Mouse (Mus musculus) heart, embryonic 16.5 days (tissue): ENCODE data around the gene Vti1a. TPM values are rescaled to one million over a fixed set of nuclear protein-coding genes. Genes with fewer than 3 reads are reported as not detected.

Experiments
- ATAC-seq: fragments of 200-750 bp; cut with Nextera tagmentation; replicated peaks from 2 replicates; pipeline ENCODE4 v1.8.0; 2017; ENCODE audit warnings: moderate number of reproducible peaks; ENCODE audit not compliant: insufficient read depth, low FRiP score; ENCODE audit errors: extremely low read depth
- H3K27ac ChIP-seq: fragments of 300-500 bp; sonication (generic); 2 replicates; pipeline ENCODE4 v1.5.1; 2014; ENCODE audit warnings: mild to moderate bottlenecking, low read length, control low read depth, moderate library complexity
- H3K27me3 ChIP-seq: fragments of 300-500 bp; sonication (generic); 2 replicates; pipeline ENCODE4 v1.6.1; 2014; ENCODE audit warnings: low read length, mixed read lengths; ENCODE audit not compliant: control insufficient read depth, insufficient read depth
- H3K36me3 ChIP-seq: fragments of 300-500 bp; sonication (generic); 2 replicates; pipeline ENCODE4 v1.6.1; 2014; ENCODE audit not compliant: control insufficient read depth, insufficient read depth
- H3K4me1 ChIP-seq: fragments of 300-500 bp; sonication (generic); 2 replicates; pipeline ENCODE4 v1.6.1; 2014; ENCODE audit warnings: low read length, mixed read lengths; ENCODE audit not compliant: control insufficient read depth, insufficient read depth
- H3K4me2 ChIP-seq: fragments of 300-500 bp; sonication (generic); 2 replicates; pipeline ENCODE4 v1.6.1; 2014; ENCODE audit warnings: low read depth, mild to moderate bottlenecking, control low read depth, low read length
- H3K4me3 ChIP-seq: fragments of 300-500 bp; sonication (generic); 2 replicates; pipeline ENCODE4 v1.5.1; 2014; ENCODE audit warnings: mild to moderate bottlenecking, control low read depth, low read length
- H3K9ac ChIP-seq: fragments of 300-500 bp; sonication (generic); 2 replicates; pipeline ENCODE4 v1.6.1; 2014; ENCODE audit warnings: low read length, control low read depth
- H3K9me3 ChIP-seq: fragments of 300-500 bp; sonication (generic); replicated peaks from 2 replicates; pipeline ENCODE4 v1.6.1; 2016; ENCODE audit warnings: low read length; ENCODE audit not compliant: control insufficient read depth
- WGBS: fragments of 180-500 bp; shearing (Covaris S2); extraction: QIAGEN DNeasy Blood & Tissue Kit; methylation state at CpG from one replicate; pipeline ENCODE4 v1.1.7; 2014; 5-methylcytosine and 5-hydroxymethylcytosine counted together
- polyA plus RNA-seq: library from polyadenylated mRNA; unstranded; fragments of >200 nt; fragmentation: Nextera tagmentation; extraction: Ambion mirVana; gene quantifications from 2 replicates; pipeline ENCODE4 v1.2.1, GENCODE M21; 2015

Vti1a gene
- polyA plus RNA-seq = 16.6 and 17.6 TPM in 2 replicates

DNA sequence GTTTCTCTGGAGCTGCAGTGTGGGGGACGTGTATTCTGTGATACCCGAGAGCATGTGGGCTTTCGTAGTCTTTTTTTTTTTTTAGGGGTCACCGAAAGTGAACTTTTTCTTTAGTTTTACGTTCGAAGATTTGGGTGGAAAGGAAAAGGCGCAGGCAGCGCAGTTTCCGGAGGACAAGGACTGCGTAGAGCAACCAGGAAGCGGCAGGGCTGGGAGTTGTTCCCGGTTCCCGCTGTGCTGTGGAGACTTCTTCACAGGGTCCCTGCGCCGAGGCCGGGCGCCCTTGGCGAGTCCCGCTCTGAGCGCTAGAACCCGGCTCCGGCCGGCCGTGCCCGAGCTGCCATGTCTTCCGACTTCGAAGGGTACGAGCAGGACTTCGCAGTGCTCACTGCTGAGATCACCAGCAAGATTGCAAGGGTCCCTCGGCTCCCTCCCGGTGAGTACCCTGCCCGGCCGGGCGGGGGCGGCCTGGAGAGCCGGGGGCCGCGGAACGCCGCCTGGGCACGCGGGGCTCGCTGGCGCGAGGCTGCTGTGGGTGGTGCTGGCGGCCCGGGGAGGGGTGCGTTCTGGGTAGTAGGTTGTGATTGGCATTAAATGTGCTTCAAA lies at the start of gene Vti1a:
Gene Vti1a, plus strand, starts transcription at position 187 of the 606 bp plus-strand sequence.
- peak; percentile 89 for ATAC-seq
- WGBS = under 1% methylated on average over 48 of the region's 48 CpGs
- no peaks in the 10 kb centered on the region for H3K27me3 ChIP-seq

DNA sequence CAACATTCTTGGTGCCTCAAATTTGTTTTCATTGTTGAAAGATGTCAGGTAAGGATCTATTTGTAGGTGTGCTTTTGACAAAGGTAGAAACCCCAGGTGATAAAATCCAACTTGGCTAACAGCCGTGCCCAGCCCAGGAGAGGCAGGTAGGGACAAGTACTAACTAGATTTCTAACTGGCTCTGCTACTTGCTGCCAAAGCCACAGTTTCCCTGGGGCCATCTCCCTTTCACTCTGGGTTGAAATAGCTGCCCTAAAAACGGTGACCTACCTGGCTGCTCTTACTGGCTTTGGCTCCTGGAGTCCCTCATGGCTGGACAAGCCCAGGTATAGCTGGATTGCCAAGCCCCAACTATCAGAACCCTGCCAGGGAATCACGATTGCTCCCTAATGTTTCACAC lies 49.3 kb upstream of the Vti1a start:
- no peak for ATAC-seq
- no peak overlapping the region for H3K4me2 ChIP-seq
- no peaks in the 10 kb centered on the region for H3K27me3 ChIP-seq
- no peaks in the 10 kb centered on the region for H3K9me3 ChIP-seq
- no peak overlapping the region for H3K9ac ChIP-seq
- no peak overlapping the region for H3K4me3 ChIP-seq
- peaks cover 6% of the 10 kb centered on the region for H3K4me1 ChIP-seq
- H3K36me3 ChIP-seq = peaks cover 10% of the 10 kb centered on the region; the same call in 1 of the 2 replicates
- 82% methylated on average over 3 of the region's 3 CpGs for WGBS
- H3K27ac ChIP-seq = no peak overlapping the region

More for the DNA sequence above, at the start of gene Vti1a:
- Histone ChIP-seq H3K4me1 (peaks cover 23% of the 10 kb centered on the region), H3K9ac (peak within 1 kb of the TSS; percentile 92), H3K27ac (peak within 1 kb of the TSS; percentile 88), H3K9me3 (no peaks in the 10 kb centered on the region), H3K36me3 (peaks cover 7% of the 10 kb centered on the region), H3K4me2 (peak within 1 kb of the TSS; percentile 97), H3K4me3 (peak within 1 kb of the TSS; percentile 74)

DNA sequence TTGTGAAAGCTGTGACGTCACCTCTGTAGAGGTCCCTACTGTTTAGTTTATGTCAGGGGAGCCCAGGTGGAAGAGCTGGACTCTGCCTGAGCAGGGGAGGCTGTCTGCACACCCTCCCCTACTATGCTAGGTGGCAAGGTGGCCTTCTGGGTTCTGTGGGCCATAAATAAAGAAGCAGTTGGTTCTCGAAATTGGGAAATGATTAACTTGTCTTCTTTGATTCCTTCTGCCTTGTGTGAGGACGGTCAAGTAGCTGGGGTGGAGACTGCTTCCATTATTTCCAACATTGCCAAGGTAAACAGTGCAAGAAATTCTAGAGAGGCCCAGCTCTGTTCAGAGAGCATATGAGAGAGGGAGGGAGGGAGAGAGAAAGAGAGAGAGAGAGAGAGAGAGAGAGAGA lies 47.9 kb upstream of the Vti1a start:
- H3K4me1 ChIP-seq = peaks cover 6% of the 10 kb centered on the region
- no peaks in the 10 kb centered on the region for H3K27me3 ChIP-seq
- H3K36me3 ChIP-seq = peaks cover 13% of the 10 kb centered on the region; the same call in 1 of the 2 replicates
- H3K9me3 ChIP-seq = no peaks in the 10 kb centered on the region
- H3K4me3 ChIP-seq = no peak overlapping the region
- no peak overlapping the region for H3K27ac ChIP-seq
- H3K4me2 ChIP-seq = no peak overlapping the region
- ATAC-seq = no peak
- 63% methylated on average over 3 of the region's 3 CpGs for WGBS
- H3K9ac ChIP-seq = no peak overlapping the region

DNA sequence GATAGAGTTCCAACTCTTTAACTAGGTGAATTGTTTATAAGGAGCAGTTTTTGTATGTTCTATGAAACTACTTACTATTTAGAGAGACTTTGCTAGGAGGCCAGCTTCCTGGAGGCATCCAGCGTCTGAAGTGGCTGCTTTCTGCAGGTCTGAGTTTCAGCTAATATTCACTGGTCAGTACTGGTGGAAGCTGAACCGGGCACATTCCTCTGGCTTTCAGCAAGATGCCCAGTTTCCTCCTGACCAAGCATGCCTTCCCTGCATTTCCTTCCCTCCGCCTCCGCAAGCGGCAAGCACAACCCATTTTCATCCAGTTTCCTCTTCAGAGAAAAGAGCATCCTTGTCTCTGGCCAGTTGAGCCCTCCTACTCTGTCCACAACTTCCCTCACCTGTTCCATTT lies 47.0 kb upstream of the Vti1a start:
- Histone ChIP-seq H3K36me3 (peaks cover 13% of the 10 kb centered on the region; the same call in 1 of the 2 replicates), H3K4me3 (no peak overlapping the region), H3K4me1 (peaks cover 6% of the 10 kb centered on the region), H3K9ac (no peak overlapping the region), H3K27me3 (no peaks in the 10 kb centered on the region), H3K4me2 (no peak overlapping the region), H3K9me3 (no peaks in the 10 kb centered on the region), H3K27ac (no peak overlapping the region)
- WGBS = 69% methylated on average over 5 of the region's 5 CpGs
- no peak for ATAC-seq

DNA sequence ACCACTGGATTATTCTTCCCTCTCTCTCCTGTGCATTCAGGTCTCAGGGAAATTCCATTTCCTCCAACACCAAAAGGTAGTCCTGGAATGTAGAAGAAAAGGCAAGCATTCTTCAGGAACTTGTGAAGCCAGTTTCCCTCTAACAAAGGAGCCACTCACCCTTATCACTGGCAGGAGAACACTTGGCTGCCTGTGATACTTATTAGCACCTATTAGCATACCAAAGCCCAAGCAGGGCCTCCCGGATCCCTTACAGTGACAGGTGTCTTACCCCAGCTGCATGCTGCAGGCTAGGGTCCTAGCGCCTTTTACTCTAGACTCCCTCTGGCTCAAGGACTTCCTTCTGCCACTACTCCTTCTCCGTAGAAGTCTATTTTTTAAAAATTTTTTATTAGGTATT lies 44.6 kb upstream of the Vti1a start:
- Histone ChIP-seq H3K27me3 (no peaks in the 10 kb centered on the region), H3K4me2 (no peak overlapping the region), H3K9ac (no peak overlapping the region), H3K27ac (no peak overlapping the region), H3K4me1 (peaks cover 6% of the 10 kb centered on the region), H3K4me3 (no peak overlapping the region), H3K9me3 (no peaks in the 10 kb centered on the region), H3K36me3 (peaks cover 13% of the 10 kb centered on the region; the same call in 1 of the 2 replicates)
- 58% methylated on average over 3 of the region's 3 CpGs for WGBS
- ATAC-seq = no peak

DNA sequence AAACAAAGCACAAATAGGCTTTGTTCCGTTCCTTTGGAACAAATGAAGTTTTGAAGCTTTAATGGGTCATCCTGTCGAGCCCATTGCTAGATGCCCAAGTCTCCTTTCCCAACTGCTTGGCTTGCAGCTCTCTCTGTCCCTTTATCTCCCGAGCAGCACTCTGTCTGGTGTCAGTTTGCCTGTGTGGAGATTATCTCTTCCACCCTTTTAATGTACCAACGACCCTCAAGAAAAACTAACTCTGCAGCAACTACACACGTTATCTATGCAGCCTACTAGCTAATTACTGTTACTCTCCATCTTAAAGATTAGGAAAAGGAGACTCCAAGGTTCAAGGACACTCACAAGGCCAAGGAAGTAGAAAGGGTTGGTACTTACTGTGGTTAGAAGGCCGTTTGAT lies 42.8 kb upstream of the Vti1a start:
- Histone ChIP-seq H3K9me3 (no peaks in the 10 kb centered on the region), H3K4me3 (no peak overlapping the region), H3K4me1 (peaks cover 6% of the 10 kb centered on the region), H3K27me3 (no peaks in the 10 kb centered on the region), H3K36me3 (peaks cover 13% of the 10 kb centered on the region; the same call in 1 of the 2 replicates), H3K4me2 (no peak overlapping the region), H3K27ac (no peak overlapping the region), H3K9ac (no peak overlapping the region)
- no peak for ATAC-seq
- 59% methylated on average over 6 of the region's 6 CpGs for WGBS

DNA sequence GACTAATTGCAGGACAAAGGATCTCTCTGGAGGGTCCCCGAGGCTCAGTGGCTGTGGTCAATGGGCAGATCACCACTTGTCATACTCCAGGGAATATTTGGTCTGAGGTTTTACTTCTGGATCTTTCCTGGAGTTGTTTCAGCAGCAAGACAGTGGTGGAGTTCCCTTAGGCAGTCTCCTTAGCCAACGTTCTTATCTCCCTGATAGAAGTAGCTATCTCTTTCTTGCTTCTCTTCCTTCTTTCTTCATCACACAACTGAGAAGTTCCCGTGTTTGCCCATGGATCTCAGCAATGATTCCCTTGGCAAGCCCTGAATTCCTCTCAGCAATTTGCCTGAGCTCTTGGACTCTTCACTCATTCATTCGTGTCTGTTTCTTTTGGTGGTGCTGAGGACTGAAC lies 40.0 kb upstream of the Vti1a start:
- Histone ChIP-seq H3K9ac (no peak overlapping the region), H3K4me2 (no peak overlapping the region), H3K9me3 (no peaks in the 10 kb centered on the region), H3K4me3 (no peak overlapping the region), H3K36me3 (peaks cover 21% of the 10 kb centered on the region), H3K27ac (no peak overlapping the region), H3K4me1 (peaks cover 4% of the 10 kb centered on the region), H3K27me3 (no peaks in the 10 kb centered on the region)
- 57% methylated on average over 4 of the region's 4 CpGs for WGBS
- no peak for ATAC-seq

DNA sequence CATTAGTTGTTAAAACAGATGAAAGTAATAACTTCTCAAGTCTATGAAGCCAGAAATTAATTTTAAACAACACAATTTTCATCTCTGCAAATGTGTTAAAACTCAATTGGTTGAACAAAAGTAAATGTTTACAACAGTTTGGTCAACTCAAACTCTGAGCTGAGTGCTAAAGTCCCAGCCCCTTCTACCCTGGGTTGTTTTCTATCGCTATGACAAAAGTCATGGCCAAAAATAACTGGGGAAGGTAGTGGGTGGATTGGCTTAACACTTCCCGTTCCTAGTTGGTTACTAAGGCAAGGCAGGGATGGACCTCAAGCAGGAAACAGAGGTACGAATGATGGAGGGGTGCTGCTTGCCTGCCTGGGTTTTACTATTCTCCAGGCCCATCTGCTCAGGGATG lies 39.3 kb upstream of the Vti1a start:
- Histone ChIP-seq H3K4me2 (no peak overlapping the region), H3K4me1 (no peaks in the 10 kb centered on the region), H3K27ac (no peak overlapping the region), H3K27me3 (no peaks in the 10 kb centered on the region), H3K4me3 (no peak overlapping the region), H3K36me3 (peaks cover 23% of the 10 kb centered on the region), H3K9ac (no peak overlapping the region), H3K9me3 (no peaks in the 10 kb centered on the region)
- WGBS = 58% methylated on average over 3 of the region's 3 CpGs
- no peak for ATAC-seq

DNA sequence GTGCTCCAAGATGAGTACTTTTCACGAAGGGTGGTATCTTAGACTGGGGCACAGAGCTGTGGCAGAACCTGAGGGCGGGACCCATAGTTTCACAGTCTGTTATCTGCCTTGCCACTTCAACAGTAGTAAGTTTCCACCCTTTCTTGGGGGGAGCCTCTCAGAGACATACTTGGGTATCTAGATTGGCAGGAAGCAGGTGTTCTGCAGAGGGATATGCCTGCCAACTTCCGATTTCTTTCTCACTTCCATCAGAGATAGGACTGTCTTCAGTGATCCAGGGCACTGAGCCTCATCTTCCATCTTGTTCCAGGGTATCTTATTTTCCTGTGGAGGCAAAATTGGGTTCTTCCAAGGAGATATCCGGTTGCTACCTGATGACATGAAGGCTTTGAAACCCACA lies 32.0 kb upstream of the Vti1a start:
- Histone ChIP-seq H3K27me3 (no peaks in the 10 kb centered on the region), H3K27ac (no peak overlapping the region), H3K4me3 (no peak overlapping the region), H3K4me1 (no peaks in the 10 kb centered on the region), H3K36me3 (peaks cover 37% of the 10 kb centered on the region), H3K9me3 (no peaks in the 10 kb centered on the region), H3K9ac (no peak overlapping the region), H3K4me2 (no peak overlapping the region)
- 67% methylated on average over 4 of the region's 4 CpGs for WGBS
- ATAC-seq = no peak
